ENCODE assay signal across 9 mouse cellular contexts in the genomic region with DNA sequence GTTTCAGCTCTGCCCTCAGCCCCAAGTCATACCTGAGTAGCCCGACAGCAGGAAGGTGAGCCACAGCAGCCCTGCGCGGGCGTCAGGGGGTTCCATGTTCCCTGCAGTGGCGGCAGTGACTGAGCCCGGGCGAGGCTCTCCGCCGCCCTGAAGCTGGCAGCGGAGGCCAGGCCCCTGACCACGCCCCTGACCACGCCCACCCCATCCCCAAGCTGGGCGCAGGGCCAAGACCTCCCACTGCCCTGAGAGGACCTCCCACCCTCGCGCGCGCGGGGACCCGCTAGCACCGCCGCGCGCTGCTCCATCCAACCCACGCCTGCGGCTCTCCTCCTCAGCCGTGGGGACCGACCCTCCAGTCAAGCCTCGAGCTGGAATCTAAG. TPM values are rescaled to one million over a fixed set of nuclear protein-coding genes. Genes with fewer than 3 reads are reported as not detected.
DNase-seq lines count a peak whose midpoint lies in the region; ATAC-seq and TF ChIP-seq lines count a peak whose summit lies in the region.
"Had no signal": no experiment of that assay in that cellular context is flagged by ENCODE, and none has a peak within 500 bp of the region (broad histone marks: within the 10 kb centered on the region; RNA-seq: fewer than 3 reads in every experiment).

No protein-coding gene starts in this region.

- H3K4me1 ChIP-seq in intestine, embryonic 16.5 days (ENCODE audit: control insufficient read depth, insufficient read depth, low read length) = peaks cover 29% of the 10 kb centered on the region
- H3K4me1 ChIP-seq in liver, adult 2 months (ENCODE audit: control insufficient read depth, insufficient read depth, low read length) = no peaks in the 10 kb centered on the region
- H3K4me1 ChIP-seq in testis, adult 2 months (ENCODE audit: control insufficient read depth, insufficient read depth, low read length) = peaks cover 21% of the 10 kb centered on the region

- H3K27ac ChIP-seq in intestine, embryonic 16.5 days (ENCODE audit: low read length) = peak overlapping the region; percentile 57
- no peak overlapping the region for H3K27ac ChIP-seq in liver, adult 2 months (replicated peaks; ENCODE audit: insufficient read depth, low read depth, low read length)
- H3K27ac ChIP-seq in testis, adult 2 months (ENCODE audit: control insufficient read depth, insufficient read depth, low read depth, low read length) = no peak overlapping the region; the same call in 1 of the 2 replicates

- under 1% methylated on average over 27 of the region's 28 CpGs for WGBS in intestine, embryonic 16.5 days
- 1% methylated on average over 28 of the region's 28 CpGs for WGBS in liver, adult 2 months

- 0 out of 2 replicates have a peak, but pooled peaks cover under 1% of the 10 kb centered on the region for H3K36me3 ChIP-seq in intestine, embryonic 16.5 days (ENCODE audit: control insufficient read depth, insufficient read depth, low read length)
- no peaks in the 10 kb centered on the region for H3K36me3 ChIP-seq in liver, adult 2 months (ENCODE audit: control insufficient read depth, insufficient read depth, low read length)
- H3K36me3 ChIP-seq in myocyte (ENCODE audit: control insufficient read depth, insufficient read depth) = no peaks in the 10 kb centered on the region
- no peaks in the 10 kb centered on the region for H3K36me3 ChIP-seq in testis, adult 2 months (ENCODE audit: control insufficient read depth, insufficient read depth, low read length)

- no peaks in the 10 kb centered on the region for H3K9me3 ChIP-seq in intestine, embryonic 16.5 days (ENCODE audit: control insufficient read depth, low read length)

- no peak overlapping the region for H3ac ChIP-seq in myocyte (ENCODE audit: control insufficient read depth, insufficient read length)

- H3K4me3 ChIP-seq in intestine, embryonic 16.5 days (ENCODE audit: low read length) = peak overlapping the region; percentile 60
- H3K4me3 ChIP-seq in liver, adult 2 months (ENCODE audit: insufficient read depth, low read depth, low read length) = peak overlapping the region; percentile 50
- peak overlapping the region; percentile 12 for H3K4me3 ChIP-seq in myocyte
- H3K4me3 ChIP-seq in testis, adult 2 months (ENCODE audit: control insufficient read depth, low read depth, low read length) = peak overlapping the region; percentile 65

- no peaks in the 10 kb centered on the region; the same call in 1 of the 2 replicates for H3K27me3 ChIP-seq in intestine, embryonic 16.5 days (replicated peaks; ENCODE audit: control insufficient read depth, insufficient read depth, low read length)
- H3K27me3 ChIP-seq in liver, adult 2 months (ENCODE audit: control insufficient read depth, insufficient read depth, low read length) = no peaks in the 10 kb centered on the region
- peaks cover 14% of the 10 kb centered on the region for H3K27me3 ChIP-seq in myocyte (ENCODE audit: control insufficient read depth, insufficient read depth, insufficient read length)
- H3K27me3 ChIP-seq in testis, adult 2 months (ENCODE audit: control insufficient read depth, insufficient read depth, low read length) = no peaks in the 10 kb centered on the region

- H3K4me2 ChIP-seq in intestine, embryonic 16.5 days (ENCODE audit: low read depth, low read length) = peak overlapping the region; percentile 83
- H3K4me2 ChIP-seq in myocyte (ENCODE audit: low read depth) = peak overlapping the region; percentile 60

- peak; percentile 43 to 62 for DNase-seq in cerebellum, postnatal 14 days
- no peak for DNase-seq in cerebellum, adult 11 months
- DNase-seq in embryo, embryonic 11 days = peak; percentile 90
- DNase-seq in heart, adult 11 months = peak; percentile 99
- DNase-seq in liver, adult 2 months (ENCODE audit: extremely low read depth, low read depth, low spot score) = no peak

- TF ChIP-seq POLR2A in liver, adult 2 months (IDR thresholded peaks at IDR 0.05; ENCODE audit: extremely low read depth, insufficient read depth, low read length) = no peak
- TF ChIP-seq POLR2A in myocyte (IDR thresholded peaks at IDR 0.05; ENCODE audit: insufficient read length, low read depth) = peak; percentile 69
- TF ChIP-seq POLR2A in testis, adult 2 months (IDR thresholded peaks at IDR 0.05; ENCODE audit: control insufficient read depth, low read depth, low read length) = no peak

- peak overlapping the region; percentile 75 for H3K9ac ChIP-seq in intestine, embryonic 16.5 days (ENCODE audit: low read depth, low read length)
- peak overlapping the region; percentile 60 for H3K9ac ChIP-seq in liver, adult 2 months (ENCODE audit: low read depth, low read length)

- peak; percentile 81 for ATAC-seq in intestine, embryonic 16.5 days

- TF ChIP-seq CTCF in liver, adult 2 months (IDR thresholded peaks at IDR 0.05; ENCODE audit: low read depth, low read length) = no peak
- no peak for TF ChIP-seq CTCF in testis, adult 2 months (IDR thresholded peaks at IDR 0.05; ENCODE audit: control insufficient read depth, insufficient read depth, insufficient replicate concordance, low read depth, low read length)

- H3K79me2 ChIP-seq in liver, adult 2 months (ENCODE audit: control insufficient read depth, insufficient read depth, low read length) = no peaks in the 10 kb centered on the region
- H3K79me2 ChIP-seq in myocyte (ENCODE audit: control insufficient read depth, insufficient read depth) = no peaks in the 10 kb centered on the region

TF ChIP-seq in myocyte, 11 proteins besides CTCF, POLR2A, EP300 and RAD21:
- TF ChIP-seq CEBPB (IDR thresholded peaks at IDR 0.05; ENCODE audit: insufficient read depth, poor library complexity, severe bottlenecking) (no peak), TCF3 (IDR thresholded peaks at IDR 0.05; ENCODE audit: insufficient read length, low read depth) (no peak), SRF (IDR thresholded peaks at IDR 0.05; ENCODE audit: control insufficient read depth, insufficient read length, low read depth) (no peak), MAX (IDR thresholded peaks at IDR 0.05; ENCODE audit: low read depth) (no peak), POLR2AphosphoS2 (IDR thresholded peaks at IDR 0.05; ENCODE audit: insufficient read length, low read depth) (no peak), MYOD1 (IDR thresholded peaks at IDR 0.05; ENCODE audit: control insufficient read depth in 1 of 3, insufficient read length in 2 of 3, low read depth in 2 of 3) (no peak), REST (IDR thresholded peaks at IDR 0.05; ENCODE audit: insufficient read depth, insufficient read length) (no peak)
TF ChIP-seq in myocyte: peak in this region for 0.

RNA-seq across cellular contexts. Expression of a gene that starts 0.5 kb away (rescaled TPM):
- 58.7 and 62.7 TPM in 2 replicates for polyA plus RNA-seq in intestine, embryonic 16.5 days (2015; fragmentation: Nextera tagmentation; extraction: Ambion mirVana)
- total RNA-seq in liver, adult 2 months (2014; rRNA removed) = 2.3 and 2.5 TPM in 2 replicates
- 4.8 and 5.4 TPM in 2 replicates for polyA plus RNA-seq in liver, adult 2 months (2012; rRNA removed)
- 29.3 TPM for polyA plus RNA-seq in myocyte (2012; fragmentation: generic; extraction: Trizol)
- polyA plus RNA-seq in testis, adult 2 months (2012; rRNA removed) = 4.5 and 7.5 TPM in 2 replicates

RNA-seq across cellular contexts. Expression of a gene that starts 20.1 kb away (rescaled TPM):
- polyA plus RNA-seq in intestine, embryonic 16.5 days (2015; fragmentation: Nextera tagmentation; extraction: Ambion mirVana) = 143 and 149 TPM in 2 replicates
- total RNA-seq in liver, adult 2 months (2014; rRNA removed) = 17.8 and 18.9 TPM in 2 replicates
- polyA plus RNA-seq in liver, adult 2 months (2012; rRNA removed) = 57.4 and 68.7 TPM in 2 replicates
- 27.1 TPM for polyA plus RNA-seq in myocyte (2012; fragmentation: generic; extraction: Trizol)
- polyA plus RNA-seq in testis, adult 2 months (2012; rRNA removed) = 69.1 and 71.8 TPM in 2 replicates

RNA-seq across cellular contexts. Expression of a gene that starts 26.2 kb away (rescaled TPM):
- polyA plus RNA-seq in intestine, embryonic 16.5 days (2015; fragmentation: Nextera tagmentation; extraction: Ambion mirVana) = 32.6 and 42.1 TPM in 2 replicates
- 17.4 and 17.8 TPM in 2 replicates for total RNA-seq in liver, adult 2 months (2014; rRNA removed)
- 23.0 and 23.5 TPM in 2 replicates for polyA plus RNA-seq in liver, adult 2 months (2012; rRNA removed)
- 0.90 TPM for polyA plus RNA-seq in myocyte (2012; fragmentation: generic; extraction: Trizol)
- 0.82 TPM in 1 of 2 replicates, not detected in the other for polyA plus RNA-seq in testis, adult 2 months (2012; rRNA removed)
- polyA plus RNA-seq: C2C12 had no signal

RNA-seq across cellular contexts. Expression of a gene that starts 52.2 kb away (rescaled TPM):
- polyA plus RNA-seq in intestine, embryonic 16.5 days (2015; fragmentation: Nextera tagmentation; extraction: Ambion mirVana) = 15.5 and 15.6 TPM in 2 replicates
- total RNA-seq in liver, adult 2 months (2014; rRNA removed) = 3.0 and 7.4 TPM in 2 replicates
- polyA plus RNA-seq in liver, adult 2 months (2012; rRNA removed) = 72.8 and 76.8 TPM in 2 replicates
- 19.2 TPM for polyA plus RNA-seq in myocyte (2012; fragmentation: generic; extraction: Trizol)
- polyA plus RNA-seq in testis, adult 2 months (2012; rRNA removed) = 4.4 and 5.9 TPM in 2 replicates

RNA-seq across cellular contexts. Expression of a gene that starts 55.1 kb away (rescaled TPM):
- 143 and 157 TPM in 2 replicates for polyA plus RNA-seq in intestine, embryonic 16.5 days (2015; fragmentation: Nextera tagmentation; extraction: Ambion mirVana)
- total RNA-seq in liver, adult 2 months (2014; rRNA removed) = 22.3 and 26.9 TPM in 2 replicates
- polyA plus RNA-seq in liver, adult 2 months (2012; rRNA removed) = 48.7 and 56.2 TPM in 2 replicates
- 112 TPM for polyA plus RNA-seq in myocyte (2012; fragmentation: generic; extraction: Trizol)
- 36.8 and 38.3 TPM in 2 replicates for polyA plus RNA-seq in testis, adult 2 months (2012; rRNA removed)

Comparison
In these comparisons a context has a peak if more than half of its experiments do, and no peak if none do; other contexts are left out.
1. DNase-seq: peak in cerebellum, postnatal 14 days (2 of 2), embryo, embryonic 11 days (single experiment) and heart, adult 11 months (single experiment); none in cerebellum, adult 11 months (single experiment) and liver, adult 2 months (single experiment).
2. H3K4me3 ChIP-seq: peak in every context shown above with its lines; median percentile 65 in testis, adult 2 months; 60 in intestine, embryonic 16.5 days; 50 in liver, adult 2 months; 12 in myocyte.
3. RNA of a gene that starts 26.2 kb away (polyA plus RNA-seq): 32.6 to 42.1 TPM in intestine, embryonic 16.5 days and 23.0 to 23.5 TPM in liver, adult 2 months; 0.90 TPM in myocyte (single experiment) and 0.82 TPM in testis, adult 2 months; every median in the first group is over 10 times any median in the second.